Mouse (Mus musculus): ENCODE data around the gene Akr1d1. TPM values are rescaled to one million over a fixed set of nuclear protein-coding genes. Genes with fewer than 3 reads are reported as not detected.

The Akr1d1 gene
- polyA plus RNA-seq, 1 experiment from 2014 or later = not detected

DNA sequence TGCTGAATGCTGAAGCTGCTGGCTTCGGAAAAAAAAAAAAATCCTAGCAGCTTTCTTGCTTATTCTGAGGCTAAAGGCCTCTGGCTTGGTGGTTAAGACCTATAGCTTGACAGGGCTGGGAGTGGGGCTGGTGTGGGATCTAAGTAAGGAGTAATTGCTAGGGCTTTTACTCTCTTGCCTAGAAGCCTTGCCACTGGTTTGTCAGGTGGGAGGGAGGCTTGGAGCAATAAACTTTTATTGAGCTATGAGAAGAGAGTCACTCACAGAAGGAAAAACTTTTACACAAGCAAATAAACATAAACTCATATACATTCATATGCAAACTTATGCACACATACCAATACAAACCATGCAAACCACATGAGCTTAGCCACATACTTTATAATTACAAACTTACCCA lies 42.0 kb downstream of the Akr1d1 start:
- H3K27ac ChIP-seq = no peak overlapping the region
- no peaks in the 10 kb centered on the region for H3K36me3 ChIP-seq
- no peak overlapping the region for H3K9ac ChIP-seq
- H3K27me3 ChIP-seq = no peaks in the 10 kb centered on the region
- 23% methylated on average over 1 of the region's 1 CpGs for WGBS
- no peak overlapping the region for H3K4me2 ChIP-seq (replicated peaks)
- H3K4me3 ChIP-seq = no peak overlapping the region
- no peaks in the 10 kb centered on the region for H3K9me3 ChIP-seq
- ATAC-seq (ENCODE audit: low FRiP score, low read depth) = no peak
- H3K4me1 ChIP-seq = peaks cover 4% of the 10 kb centered on the region; the same call in 1 of the 2 replicates

DNA sequence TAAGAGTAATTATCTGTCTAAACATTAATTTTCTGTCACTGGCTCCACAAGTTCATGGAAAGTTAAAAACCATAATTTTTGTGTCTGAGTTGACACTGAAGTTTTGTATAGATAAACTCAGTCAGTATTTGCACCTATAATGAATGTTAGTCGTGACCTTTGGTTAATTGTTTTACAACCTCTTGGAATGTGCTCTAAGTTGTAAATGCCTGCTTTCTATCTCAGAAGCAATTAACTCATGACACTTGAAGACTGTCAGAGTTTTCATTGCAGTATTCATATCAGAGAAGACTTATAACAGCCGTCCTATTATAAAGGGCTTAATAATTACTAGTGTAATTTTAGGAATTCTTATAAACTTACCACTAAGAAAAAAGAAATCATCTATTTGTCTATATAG lies 43.0 kb downstream of the Akr1d1 start:
- no peaks in the 10 kb centered on the region for H3K27me3 ChIP-seq
- no peak overlapping the region for H3K4me2 ChIP-seq (replicated peaks)
- no peak overlapping the region for H3K27ac ChIP-seq
- no peak for ATAC-seq (ENCODE audit: low FRiP score, low read depth)
- WGBS = 4% methylated on average over 2 of the region's 2 CpGs
- H3K36me3 ChIP-seq = no peaks in the 10 kb centered on the region
- H3K4me1 ChIP-seq = peaks cover 4% of the 10 kb centered on the region; the same call in 1 of the 2 replicates
- no peak overlapping the region for H3K9ac ChIP-seq
- no peaks in the 10 kb centered on the region for H3K9me3 ChIP-seq
- H3K4me3 ChIP-seq = no peak overlapping the region

DNA sequence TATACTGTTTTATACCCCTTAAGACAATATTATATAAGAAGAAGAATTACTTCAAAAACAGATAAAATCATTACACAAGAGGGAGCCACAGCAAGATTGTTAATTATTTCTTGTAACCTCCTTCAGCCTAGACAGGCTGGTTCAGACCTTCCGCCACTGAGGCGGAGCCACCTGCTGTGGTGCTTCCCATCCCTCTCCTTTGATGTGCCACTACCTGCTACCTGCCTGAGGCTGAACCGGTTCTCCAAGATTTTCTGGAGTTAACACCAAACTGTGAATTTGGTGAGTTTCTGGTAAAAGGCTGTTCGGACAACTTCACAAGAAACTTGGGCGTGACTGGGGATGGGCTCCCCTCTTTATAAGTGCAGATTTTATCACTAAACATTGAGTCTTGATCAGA lies 50.5 kb downstream of the Akr1d1 start:
- 46% methylated on average over 5 of the region's 5 CpGs for WGBS
- Histone ChIP-seq H3K9ac (no peak overlapping the region), H3K27me3 (no peaks in the 10 kb centered on the region), H3K4me1 (no peaks in the 10 kb centered on the region), H3K27ac (no peak overlapping the region), H3K9me3 (no peaks in the 10 kb centered on the region), H3K4me3 (no peak overlapping the region), H3K36me3 (no peaks in the 10 kb centered on the region), H3K4me2 (replicated peaks) (no peak overlapping the region)
- no peak for ATAC-seq (ENCODE audit: low FRiP score, low read depth)

DNA sequence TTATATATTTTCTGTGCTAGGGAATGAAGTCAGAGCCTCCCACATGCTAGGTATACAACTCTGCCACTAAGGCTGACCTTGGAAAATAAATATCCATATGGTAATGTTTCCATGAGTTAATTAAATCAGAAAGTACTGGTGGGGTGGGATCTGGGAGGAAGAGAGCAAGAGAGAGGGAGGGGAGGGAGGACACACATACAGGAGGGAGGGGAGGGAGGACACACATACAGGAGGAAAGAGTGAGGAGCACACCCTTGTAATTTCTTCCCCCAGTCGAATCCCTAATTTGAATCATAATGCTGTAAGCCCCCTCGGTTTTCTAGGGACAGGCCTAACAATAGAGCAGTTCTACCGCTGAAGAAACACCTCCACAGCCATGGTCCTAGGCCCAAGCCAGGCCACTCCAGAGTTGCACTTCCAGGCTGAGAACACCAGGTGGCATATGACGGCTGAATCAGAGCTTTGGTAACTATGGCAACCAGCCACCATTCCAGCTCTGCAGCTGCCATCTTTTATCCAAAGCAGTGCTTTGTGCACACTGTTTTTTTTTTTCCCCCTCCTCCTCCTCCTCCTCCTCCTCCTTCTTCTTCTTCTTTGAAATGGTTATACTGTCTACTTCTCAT lies 59.5 kb downstream of the Akr1d1 start:
- ATAC-seq (ENCODE audit: low FRiP score, low read depth) = no peak
- Histone ChIP-seq H3K9ac (no peak overlapping the region), H3K4me1 (peaks cover 12% of the 10 kb centered on the region), H3K27me3 (no peaks in the 10 kb centered on the region), H3K27ac (no peak overlapping the region), H3K4me2 (replicated peaks) (no peak overlapping the region), H3K9me3 (no peaks in the 10 kb centered on the region), H3K36me3 (no peaks in the 10 kb centered on the region), H3K4me3 (no peak overlapping the region)
- WGBS = 24% methylated on average over 4 of the region's 4 CpGs

DNA sequence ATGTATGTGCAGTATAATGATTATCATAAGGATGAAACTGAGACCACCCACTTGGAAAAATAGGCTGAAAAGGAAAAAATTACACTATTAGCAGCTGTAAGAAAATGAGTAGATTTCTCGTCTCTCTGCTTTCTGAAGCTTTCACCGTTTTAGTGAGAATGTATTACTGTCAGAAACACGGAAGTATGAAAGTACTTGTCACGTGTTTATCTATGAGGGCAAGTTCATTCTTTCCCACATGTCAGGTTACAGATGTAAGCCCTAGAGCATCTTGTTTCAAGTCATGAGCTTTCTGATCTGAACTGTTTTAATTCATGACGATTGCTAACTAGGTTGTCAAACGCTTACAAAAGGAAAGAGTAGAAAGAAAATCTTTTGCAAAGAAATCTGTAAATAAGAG lies 60.8 kb downstream of the Akr1d1 start:
- Histone ChIP-seq H3K4me3 (no peak overlapping the region), H3K9ac (no peak overlapping the region), H3K27ac (no peak overlapping the region), H3K4me1 (peaks cover 12% of the 10 kb centered on the region), H3K27me3 (no peaks in the 10 kb centered on the region), H3K9me3 (no peaks in the 10 kb centered on the region), H3K4me2 (replicated peaks) (no peak overlapping the region), H3K36me3 (no peaks in the 10 kb centered on the region)
- ATAC-seq (ENCODE audit: low FRiP score, low read depth) = no peak
- WGBS = 84% methylated on average over 6 of the region's 6 CpGs

DNA sequence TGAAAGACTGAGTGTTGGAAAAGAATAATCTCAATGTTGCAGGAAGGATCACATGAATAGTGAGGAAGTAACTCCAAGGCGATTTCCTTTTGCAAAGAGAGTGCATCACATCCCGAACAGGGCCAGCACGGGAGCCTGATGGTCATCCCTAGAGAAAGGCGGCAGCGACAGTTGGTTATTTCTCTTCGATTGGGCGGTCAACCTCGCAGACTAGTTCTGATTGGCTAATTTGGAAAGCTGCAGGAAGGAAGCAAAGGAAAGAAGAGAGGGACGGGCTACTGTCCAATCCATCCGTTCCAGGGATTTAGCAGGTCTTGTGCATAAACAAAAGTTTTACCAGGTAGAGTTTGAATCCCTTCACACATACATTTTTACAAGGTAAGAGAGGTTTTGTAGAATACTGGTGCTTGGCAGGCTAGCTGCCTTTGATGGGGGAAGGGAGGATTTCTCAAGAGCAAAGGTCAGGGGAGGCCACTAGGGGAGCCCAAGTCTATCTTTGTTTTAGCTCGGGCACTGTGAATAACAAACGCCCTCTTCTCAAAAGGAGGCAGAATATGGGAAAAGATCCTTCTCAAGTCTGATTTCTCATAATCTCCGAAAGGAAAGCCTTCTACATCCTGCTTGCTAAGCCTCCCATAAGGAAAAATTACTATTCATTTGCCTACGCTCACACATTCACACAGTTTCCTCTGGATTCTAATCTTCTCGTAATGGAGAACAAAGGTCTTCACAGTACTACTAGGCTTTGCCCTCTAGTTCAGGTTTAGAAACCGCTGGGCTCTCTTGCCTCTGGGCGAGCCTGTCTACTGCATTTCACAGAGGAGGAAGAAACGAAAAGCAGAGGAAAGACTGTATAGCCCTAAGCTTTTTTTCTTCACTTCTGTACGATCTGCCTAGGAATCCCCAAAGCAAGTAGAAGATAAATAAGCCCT lies 62.4 kb downstream of the Akr1d1 start:
- no peak overlapping the region for H3K27ac ChIP-seq
- peak; percentile 54; the same call in 1 of the 2 replicates for ATAC-seq (ENCODE audit: low FRiP score, low read depth)

DNA sequence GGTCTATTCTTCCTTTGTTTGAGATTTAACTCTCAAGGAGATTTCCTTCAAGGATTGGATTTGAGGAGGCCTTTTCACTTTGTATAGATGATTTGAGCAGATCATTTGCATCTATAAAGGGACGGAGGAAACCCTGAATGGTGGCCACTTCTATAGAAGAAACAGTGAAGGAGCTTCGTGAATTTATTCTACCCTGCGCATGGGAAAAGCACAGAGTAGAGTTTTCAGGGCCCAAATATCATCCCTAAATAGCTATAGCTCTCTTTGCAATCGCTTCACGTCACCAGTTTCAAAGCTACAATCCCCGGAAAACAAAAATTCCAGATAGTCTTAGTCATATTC lies 63.0 kb downstream of the Akr1d1 start:
- Histone ChIP-seq H3K4me3 (no peak overlapping the region), H3K9ac (no peak overlapping the region), H3K27ac (no peak overlapping the region), H3K27me3 (no peaks in the 10 kb centered on the region), H3K36me3 (no peaks in the 10 kb centered on the region), H3K4me1 (peaks cover 12% of the 10 kb centered on the region), H3K4me2 (replicated peaks) (no peak overlapping the region), H3K9me3 (no peaks in the 10 kb centered on the region)
- no peak for ATAC-seq (ENCODE audit: low FRiP score, low read depth)
- 75% methylated on average over 6 of the region's 6 CpGs for WGBS

More for the DNA sequence above, 62.4 kb downstream of the Akr1d1 start:
- Histone ChIP-seq H3K4me2 (replicated peaks) (no peak overlapping the region), H3K9me3 (no peaks in the 10 kb centered on the region), H3K4me1 (peaks cover 12% of the 10 kb centered on the region), H3K9ac (no peak overlapping the region), H3K27me3 (no peaks in the 10 kb centered on the region), H3K36me3 (no peaks in the 10 kb centered on the region), H3K4me3 (no peak overlapping the region)
- 66% methylated on average over 19 of the region's 19 CpGs for WGBS

DNA sequence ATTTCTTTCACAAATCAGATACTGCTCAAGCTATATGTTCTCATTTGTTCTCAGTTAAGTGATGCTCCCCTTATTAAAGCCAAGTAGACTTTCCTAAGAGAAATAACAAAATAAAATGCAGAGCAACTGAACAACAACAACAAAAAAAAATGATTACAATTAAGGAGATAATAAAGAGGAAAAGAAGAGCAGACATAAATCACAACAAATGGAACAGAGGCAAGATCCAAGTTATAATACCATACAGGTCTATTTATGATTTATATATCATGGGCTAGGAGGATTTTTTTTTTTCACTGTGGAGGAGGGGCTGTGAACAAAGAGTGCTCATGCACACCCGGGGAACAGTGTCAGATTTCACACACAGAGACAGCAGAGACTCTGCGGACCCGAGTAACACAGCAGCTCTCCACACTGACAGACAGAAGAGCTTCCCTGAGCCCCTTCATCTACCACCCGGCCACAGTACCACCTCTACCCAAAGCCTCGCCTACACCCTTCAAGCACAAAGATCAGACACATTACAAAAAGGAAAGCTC lies 63.6 kb downstream of the Akr1d1 start:
- no peak overlapping the region for H3K27ac ChIP-seq
- H3K27me3 ChIP-seq = no peaks in the 10 kb centered on the region
- H3K4me2 ChIP-seq (replicated peaks) = no peak overlapping the region
- ATAC-seq (ENCODE audit: low FRiP score, low read depth) = no peak
- 20% methylated on average over 5 of the region's 5 CpGs for WGBS
- H3K9me3 ChIP-seq = no peaks in the 10 kb centered on the region
- no peaks in the 10 kb centered on the region for H3K36me3 ChIP-seq
- no peak overlapping the region for H3K9ac ChIP-seq
- H3K4me3 ChIP-seq = no peak overlapping the region
- peaks cover 12% of the 10 kb centered on the region for H3K4me1 ChIP-seq

DNA sequence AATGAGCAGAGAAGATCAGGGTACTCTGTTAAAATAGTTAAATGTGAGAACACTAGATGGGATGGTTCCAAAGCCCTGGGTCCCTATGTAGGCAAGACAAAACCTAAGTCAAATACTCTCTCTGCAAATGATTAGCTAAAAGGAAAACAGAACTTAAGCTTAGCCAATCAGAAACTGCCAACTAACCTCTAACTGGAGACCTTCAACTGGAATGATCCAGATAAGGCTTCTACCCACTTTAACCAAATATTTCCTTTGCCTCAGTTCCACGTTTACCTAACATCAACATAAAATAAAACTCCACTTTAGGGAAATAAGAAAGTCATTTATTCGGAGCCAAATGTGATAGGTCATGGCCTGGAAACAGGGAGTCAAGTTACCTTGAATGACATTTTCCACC lies 67.1 kb downstream of the Akr1d1 start:
- Histone ChIP-seq H3K27ac (no peak overlapping the region), H3K27me3 (no peaks in the 10 kb centered on the region), H3K4me2 (replicated peaks) (no peak overlapping the region), H3K9me3 (no peaks in the 10 kb centered on the region), H3K4me1 (peaks cover 11% of the 10 kb centered on the region), H3K4me3 (no peak overlapping the region), H3K9ac (no peak overlapping the region), H3K36me3 (no peaks in the 10 kb centered on the region)
- no peak for ATAC-seq (ENCODE audit: low FRiP score, low read depth)
- WGBS = 45% methylated on average over 2 of the region's 2 CpGs

DNA sequence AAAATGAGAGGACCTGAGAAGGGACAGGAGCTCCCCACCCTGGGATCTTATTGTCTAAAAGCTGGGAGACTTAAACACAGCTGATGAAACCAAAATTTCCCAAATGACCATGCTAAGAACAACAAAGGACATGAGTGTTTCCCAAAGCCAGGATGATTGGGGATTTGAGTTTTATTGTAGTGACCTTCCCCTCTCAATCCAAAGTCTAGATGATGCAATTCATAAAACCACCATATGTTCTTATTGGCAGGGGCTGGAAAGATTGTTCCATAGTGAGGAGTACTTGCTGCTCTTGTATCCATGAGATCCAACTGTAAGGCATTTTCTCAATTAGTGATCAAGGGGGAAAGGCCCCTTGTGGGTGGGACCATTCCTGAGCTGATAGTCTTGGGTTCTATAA lies 68.1 kb downstream of the Akr1d1 start:
- Histone ChIP-seq H3K27me3 (no peaks in the 10 kb centered on the region), H3K9me3 (no peaks in the 10 kb centered on the region), H3K4me2 (replicated peaks) (no peak overlapping the region), H3K36me3 (no peaks in the 10 kb centered on the region), H3K27ac (no peak overlapping the region), H3K9ac (no peak overlapping the region), H3K4me3 (no peak overlapping the region), H3K4me1 (peaks cover 5% of the 10 kb centered on the region)
- ATAC-seq (ENCODE audit: low FRiP score, low read depth) = no peak

DNA sequence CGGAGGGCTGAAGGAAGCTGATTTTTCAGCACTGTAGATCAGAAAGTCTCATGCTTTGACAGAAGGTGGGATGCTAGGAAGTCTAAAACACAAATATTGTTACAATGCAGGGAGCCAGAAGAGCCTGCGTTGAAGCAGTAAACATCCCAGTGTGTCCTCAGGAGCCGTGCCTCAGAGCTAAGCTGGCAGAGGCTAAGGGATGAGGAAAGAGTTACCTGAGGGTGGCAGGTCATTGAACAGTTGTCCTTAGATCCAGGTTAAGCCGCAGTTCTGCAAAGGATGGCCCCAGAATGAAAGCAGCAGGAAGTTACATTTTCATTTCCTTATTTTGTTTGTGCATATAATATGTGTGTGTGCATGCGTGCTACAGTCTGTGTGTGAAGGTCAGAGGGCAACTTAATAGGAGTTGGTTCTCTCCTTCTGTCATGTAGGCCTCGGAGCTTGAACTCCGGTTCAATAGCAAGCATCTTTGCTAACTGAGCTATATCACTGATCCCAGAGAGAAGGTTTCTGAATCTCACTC lies 71.1 kb downstream of the Akr1d1 start:
- no peaks in the 10 kb centered on the region for H3K36me3 ChIP-seq
- H3K27me3 ChIP-seq = no peaks in the 10 kb centered on the region
- H3K4me2 ChIP-seq (replicated peaks) = no peak overlapping the region
- H3K9me3 ChIP-seq = no peaks in the 10 kb centered on the region
- no peak overlapping the region for H3K27ac ChIP-seq
- H3K9ac ChIP-seq = no peak overlapping the region
- ATAC-seq (ENCODE audit: low FRiP score, low read depth) = no peak
- WGBS = 82% methylated on average over 7 of the region's 7 CpGs
- no peaks in the 10 kb centered on the region for H3K4me1 ChIP-seq
- H3K4me3 ChIP-seq = no peak overlapping the region
